Mouse (Mus musculus) liver, postnatal 0 days (tissue): ENCODE measurements around the gene Zbtb32.

Experiments
- CTCF ChIP-seq: sonication (generic); IDR thresholded peaks from 2 replicates; pipeline ENCODE4 v1.5.1; 2016; ENCODE audit warnings: antibody characterized with exemption, low read depth
- EP300 ChIP-seq: IDR thresholded peaks from 2 replicates; pipeline ENCODE4 v1.6.1; 2016; ENCODE audit warnings: antibody characterized with exemption, low read depth, mild to moderate bottlenecking

DNA sequence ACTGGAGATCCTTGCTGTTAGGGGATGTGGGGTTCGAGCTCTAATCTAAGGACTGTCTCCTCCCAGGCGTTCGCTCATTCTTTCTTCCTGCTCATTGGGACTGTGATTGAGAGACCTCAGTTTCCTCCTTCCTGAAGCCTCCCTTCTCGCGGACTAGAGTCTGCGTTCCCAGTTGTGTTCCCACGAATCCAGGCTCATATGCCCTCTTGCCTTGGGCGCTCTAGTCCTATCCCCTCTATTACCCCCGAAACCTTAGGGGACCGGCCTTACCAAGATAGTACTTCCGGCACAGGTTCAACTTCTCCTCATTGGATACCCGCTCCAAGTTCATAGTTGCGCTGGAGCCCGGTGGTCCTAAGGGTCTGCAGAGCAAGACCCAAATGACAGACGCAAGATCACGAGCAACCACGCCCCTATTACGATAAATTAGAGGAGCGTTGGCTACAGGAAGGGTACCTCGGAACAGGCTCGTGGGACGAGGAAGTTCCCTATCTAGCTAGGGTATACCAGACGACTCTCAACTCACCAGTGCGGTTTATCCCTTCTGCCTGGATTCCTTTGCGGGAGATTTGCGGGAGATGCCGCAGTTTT lies 36.1 kb downstream of the Zbtb32 start:
- TF ChIP-seq CTCF (no peak), EP300 (no peak)
